Mouse (Mus musculus): ENCODE measurements around the gene Ptprs.

DNA sequence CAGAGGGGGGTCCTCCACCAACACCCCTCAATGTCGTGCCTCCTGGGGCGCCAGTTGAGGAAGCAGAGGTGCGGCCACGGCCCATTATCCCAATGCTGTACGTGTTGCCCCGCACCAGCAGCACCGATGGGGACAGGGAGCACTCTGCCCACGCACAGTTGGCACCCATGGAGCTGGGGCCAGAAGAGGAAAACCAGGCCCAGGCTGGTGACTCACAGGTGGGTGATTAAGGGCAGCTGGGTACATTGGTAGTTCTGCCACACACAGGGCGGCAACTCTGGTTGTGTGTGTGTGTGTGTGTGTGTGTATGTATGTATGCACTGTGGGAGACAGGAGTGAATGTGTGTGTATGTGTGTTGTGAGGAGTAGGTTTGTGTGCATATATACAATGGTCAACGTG lies 82.4 kb downstream of the Ptprs start:
- TF ChIP-seq POLR2A (IDR thresholded peaks at IDR 0.05; ENCODE audit: borderline replicate concordance, extremely low read depth, insufficient read depth, insufficient read length, poor library complexity, severe bottlenecking) (no peak), CTCF (IDR thresholded peaks at IDR 0.05; ENCODE audit: borderline replicate concordance, extremely low read depth, insufficient read depth, insufficient read length) (no peak)
